Mouse (Mus musculus) midbrain, embryonic 14.5 days (tissue): ENCODE results near the gene Prickle2. TPM values are rescaled to one million over a fixed set of nuclear protein-coding genes. Genes with fewer than 3 reads are reported as not detected.

ENCODE experiments used
- ATAC-seq: fragments of 200-750 bp; cut with Nextera tagmentation; 2 replicates; pipeline ENCODE4 v1.8.0; 2017; ENCODE audit warnings: moderate number of reproducible peaks, moderate library complexity; ENCODE audit not compliant: low FRiP score, low TSS enrichment
- DNase-seq: peaks from one replicate; pipeline ENCODE4 v3.0.0-alpha.2; 2015
- H3K27ac ChIP-seq: fragments of 300-500 bp; sonication (generic); replicated peaks from 2 replicates; pipeline ENCODE4 v1.5.1; 2014; ENCODE audit warnings: mild to moderate bottlenecking, low read depth, low read length, moderate library complexity
- H3K27me3 ChIP-seq: fragments of 300-500 bp; sonication (generic); 2 replicates; pipeline ENCODE4 v1.6.1; 2014; ENCODE audit warnings: low read length, control low read depth, mixed read lengths; ENCODE audit not compliant: control insufficient read depth, insufficient read depth
- H3K36me3 ChIP-seq: fragments of 300-500 bp; sonication (generic); 2 replicates; pipeline ENCODE4 v1.6.1; 2014; ENCODE audit warnings: low read length, control low read depth; ENCODE audit not compliant: control insufficient read depth, insufficient read depth
- H3K4me1 ChIP-seq: fragments of 300-500 bp; sonication (generic); 2 replicates; pipeline ENCODE4 v1.6.1; 2014; ENCODE audit warnings: mild to moderate bottlenecking, antibody characterized with exemption, low read length, control low read depth; ENCODE audit not compliant: control insufficient read depth, insufficient read depth
- H3K4me2 ChIP-seq: fragments of 300-500 bp; sonication (generic); 2 replicates; pipeline ENCODE4 v1.6.1; 2014; ENCODE audit warnings: mild to moderate bottlenecking, low read length, moderate library complexity
- H3K4me3 ChIP-seq: fragments of 300-500 bp; sonication (generic); replicated peaks from 2 replicates; pipeline ENCODE4 v1.5.1; 2014; ENCODE audit warnings: low read depth, low read length
- H3K9ac ChIP-seq: fragments of 300-500 bp; sonication (generic); replicated peaks from 2 replicates; pipeline ENCODE4 v1.6.1; 2014; ENCODE audit warnings: mild to moderate bottlenecking, low read length, moderate library complexity
- H3K9me3 ChIP-seq: fragments of 300-500 bp; sonication (generic); 2 replicates; pipeline ENCODE4 v1.6.1; 2016; ENCODE audit warnings: low read length, control low read depth, mixed read lengths; ENCODE audit not compliant: control insufficient read depth
- WGBS: fragments of 180-500 bp; shearing (Covaris S2); extraction: QIAGEN DNeasy Blood & Tissue Kit; methylation state at CpG from one replicate; pipeline ENCODE4 v1.1.7; 2014; 5-methylcytosine and 5-hydroxymethylcytosine counted together
- polyA plus RNA-seq: library from polyadenylated mRNA; unstranded; fragments of >200 nt; fragmentation: Nextera tagmentation; extraction: Ambion mirVana; gene quantifications from 2 replicates; pipeline ENCODE4 v1.2.1, GENCODE M21; 2014

The Prickle2 gene
- polyA plus RNA-seq: 14.9 and 18.0 TPM in 2 replicates

DNA sequence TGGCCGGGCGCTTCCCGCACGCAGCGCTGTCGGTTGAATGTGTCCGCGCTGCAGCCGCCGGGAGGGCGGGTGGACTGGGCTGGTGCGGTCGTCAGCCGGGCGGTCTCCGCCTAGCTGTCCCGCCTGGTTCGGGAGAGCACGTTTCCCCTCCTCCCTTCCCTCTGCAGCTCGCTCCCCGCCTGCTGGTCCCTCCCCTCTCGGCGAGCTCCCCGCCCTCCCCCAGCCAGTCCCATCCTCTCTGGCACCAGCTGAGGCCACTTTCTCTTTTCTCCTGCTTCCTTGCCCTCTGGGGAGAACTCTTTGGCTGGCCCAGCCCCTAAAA, at the start of gene Prickle2:
Gene Prickle2, minus strand, starts transcription at position 11 of the 322 bp plus-strand sequence.
- ATAC-seq (peak; percentile 87), DNase-seq (peak; percentile 78)
- peak within 1 kb of the TSS; percentile 81 for H3K9ac ChIP-seq
- WGBS: 0% methylated on average over 17 of the region's 24 CpGs
- peak within 1 kb of the TSS; percentile 75 for H3K4me3 ChIP-seq
- peak within 1 kb of the TSS; percentile 65 for H3K27ac ChIP-seq
- H3K9me3 ChIP-seq: no peaks in the 10 kb centered on the region
- H3K4me2 ChIP-seq: peak within 1 kb of the TSS; percentile 91
- peaks cover 18% of the 10 kb centered on the region; the same call in 1 of the 2 replicates for H3K4me1 ChIP-seq
- 0 out of 2 replicates have a peak, but pooled peaks cover 3% of the 10 kb centered on the region for H3K36me3 ChIP-seq
- H3K27me3 ChIP-seq: 0 out of 2 replicates have a peak, but pooled peaks cover 6% of the 10 kb centered on the region

DNA sequence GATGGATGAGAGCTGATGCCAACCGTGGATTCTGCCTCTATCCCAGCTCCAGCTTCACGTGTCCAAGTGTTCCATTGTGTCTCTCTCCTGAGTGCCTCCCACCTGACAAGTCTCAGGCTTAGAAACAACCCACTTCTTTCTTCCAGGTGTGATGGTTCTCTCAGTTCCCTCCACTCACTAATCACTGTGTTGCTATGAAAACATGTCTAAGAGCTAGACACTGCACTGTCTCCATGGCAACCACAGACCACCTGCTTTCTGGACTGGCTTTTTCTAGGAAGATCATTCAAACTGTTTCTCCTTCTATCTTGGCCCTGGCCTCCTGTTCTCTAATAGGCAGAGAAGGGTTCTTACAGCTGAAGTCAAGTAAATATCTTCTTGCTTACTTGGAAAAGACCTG, 46.8 kb upstream of the Prickle2 start:
- WGBS: 80% methylated on average over 2 of the region's 2 CpGs

DNA sequence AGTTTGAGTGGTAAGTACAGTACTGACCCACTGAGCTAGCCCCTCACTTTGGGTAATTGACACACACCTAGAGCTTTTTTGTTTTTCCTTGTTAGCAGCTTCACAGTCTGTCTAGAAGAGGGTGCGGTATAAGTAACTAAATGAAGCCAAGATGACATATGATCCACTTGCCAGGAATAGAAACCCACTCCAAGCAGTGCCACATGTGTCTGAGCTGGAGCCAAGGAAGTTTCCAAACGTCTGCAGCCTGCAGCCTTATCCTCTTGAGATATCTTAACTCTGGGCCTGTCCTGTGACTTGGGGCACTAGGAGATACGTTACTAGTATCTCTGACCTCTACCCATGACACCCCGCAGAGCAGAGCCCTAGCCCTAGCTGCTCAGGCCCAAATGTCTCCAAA, 43.5 kb upstream of the Prickle2 start:
- ATAC-seq: no peak
- WGBS: 76% methylated on average over 4 of the region's 4 CpGs

More for the DNA sequence above, 46.8 kb upstream of the Prickle2 start:
- Histone ChIP-seq H3K27me3 (no peaks in the 10 kb centered on the region), H3K36me3 (no peaks in the 10 kb centered on the region), H3K9ac (no peak overlapping the region), H3K9me3 (no peaks in the 10 kb centered on the region), H3K4me3 (no peak overlapping the region), H3K27ac (no peak overlapping the region), H3K4me2 (no peak overlapping the region), H3K4me1 (no peaks in the 10 kb centered on the region)
- peak; percentile 71 for DNase-seq
- no peak for ATAC-seq

DNA sequence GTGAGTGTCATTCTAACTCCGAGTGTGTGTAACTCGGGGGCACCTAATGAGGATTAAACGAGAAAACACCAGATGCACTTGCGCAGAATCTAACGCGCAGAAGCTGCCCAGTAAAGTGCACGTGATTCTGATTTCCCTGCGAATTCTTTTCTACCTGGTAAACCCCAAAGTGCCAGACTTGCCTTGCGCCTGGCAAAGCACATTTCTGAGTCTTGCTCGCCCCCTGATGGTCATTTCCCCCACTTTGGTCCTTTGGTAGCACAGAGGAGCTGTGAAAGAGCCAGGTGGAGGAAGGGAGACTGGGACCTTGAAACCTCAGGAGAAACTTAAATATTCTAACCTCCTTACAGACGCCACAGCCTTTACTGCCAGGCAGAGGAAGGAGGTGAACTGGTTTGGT, 37.6 kb upstream of the Prickle2 start:
- Histone ChIP-seq H3K9ac (no peak overlapping the region), H3K9me3 (no peaks in the 10 kb centered on the region), H3K27me3 (no peaks in the 10 kb centered on the region), H3K36me3 (no peaks in the 10 kb centered on the region), H3K27ac (no peak overlapping the region), H3K4me2 (peak overlapping the region; percentile 26), H3K4me3 (no peak overlapping the region), H3K4me1 (no peaks in the 10 kb centered on the region)
- WGBS: 21% methylated on average over 11 of the region's 11 CpGs
- ATAC-seq: no peak
- peak; percentile 92 for DNase-seq

More for the DNA sequence above, 43.5 kb upstream of the Prickle2 start:
- H3K27ac ChIP-seq: no peak overlapping the region
- H3K36me3 ChIP-seq: no peaks in the 10 kb centered on the region
- no peak for DNase-seq
- H3K27me3 ChIP-seq: no peaks in the 10 kb centered on the region
- H3K4me2 ChIP-seq: no peak overlapping the region
- H3K4me1 ChIP-seq: no peaks in the 10 kb centered on the region
- no peak overlapping the region for H3K4me3 ChIP-seq
- no peak overlapping the region for H3K9ac ChIP-seq
- H3K9me3 ChIP-seq: no peaks in the 10 kb centered on the region

DNA sequence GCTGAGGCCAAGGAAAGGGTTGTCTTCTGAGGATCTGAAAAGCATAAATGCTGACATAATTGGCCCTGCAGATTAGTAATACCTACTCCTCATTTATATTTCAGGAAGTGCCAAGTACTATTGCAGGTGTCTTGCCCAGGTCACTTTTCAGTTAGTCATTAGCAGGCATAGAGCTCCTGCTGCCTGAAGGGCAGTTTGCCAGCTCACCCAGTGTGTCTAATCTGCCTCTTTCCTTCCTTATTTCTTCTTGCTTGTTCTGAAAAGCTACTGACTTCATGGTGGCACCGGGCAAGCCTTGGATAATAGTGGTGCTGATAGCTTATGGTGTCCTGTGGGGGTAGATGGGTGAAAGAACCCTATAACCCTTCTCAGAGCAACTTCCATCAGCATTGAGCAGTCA, 31.2 kb upstream of the Prickle2 start:
- H3K4me1 ChIP-seq: no peaks in the 10 kb centered on the region
- no peak for ATAC-seq
- DNase-seq: no peak
- H3K4me3 ChIP-seq: no peak overlapping the region
- 76% methylated on average over 1 of the region's 1 CpGs for WGBS
- H3K9ac ChIP-seq: no peak overlapping the region
- H3K9me3 ChIP-seq: peaks cover 9% of the 10 kb centered on the region
- H3K27me3 ChIP-seq: no peaks in the 10 kb centered on the region
- no peaks in the 10 kb centered on the region for H3K36me3 ChIP-seq
- H3K27ac ChIP-seq: no peak overlapping the region
- H3K4me2 ChIP-seq: no peak overlapping the region

DNA sequence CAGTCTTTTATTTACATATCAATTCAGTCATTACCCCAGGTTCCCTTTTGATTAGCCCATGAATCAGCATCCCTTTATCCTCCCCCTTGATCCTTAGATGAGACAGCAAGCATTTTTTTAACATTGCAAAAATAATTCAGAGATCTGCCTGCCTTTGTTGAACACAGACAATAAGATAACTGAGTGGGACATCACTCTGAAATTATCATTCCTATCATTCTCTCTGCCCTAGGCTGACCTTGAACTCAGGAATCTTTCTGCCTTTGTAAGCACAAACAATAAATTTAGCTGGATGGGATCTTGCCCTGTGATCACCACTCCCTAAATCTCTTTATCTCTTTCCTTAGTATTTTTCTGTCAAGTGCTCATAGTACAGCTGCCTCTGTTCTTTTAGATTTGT, 27.7 kb upstream of the Prickle2 start:
- H3K27me3 ChIP-seq: no peaks in the 10 kb centered on the region
- peaks cover 1% of the 10 kb centered on the region; the same call in 1 of the 2 replicates for H3K4me1 ChIP-seq
- H3K9me3 ChIP-seq: peaks cover 9% of the 10 kb centered on the region
- no peak for ATAC-seq
- no peak overlapping the region for H3K9ac ChIP-seq
- no peaks in the 10 kb centered on the region for H3K36me3 ChIP-seq
- no peak for DNase-seq
- no peak overlapping the region for H3K27ac ChIP-seq
- H3K4me3 ChIP-seq: no peak overlapping the region
- H3K4me2 ChIP-seq: no peak overlapping the region

DNA sequence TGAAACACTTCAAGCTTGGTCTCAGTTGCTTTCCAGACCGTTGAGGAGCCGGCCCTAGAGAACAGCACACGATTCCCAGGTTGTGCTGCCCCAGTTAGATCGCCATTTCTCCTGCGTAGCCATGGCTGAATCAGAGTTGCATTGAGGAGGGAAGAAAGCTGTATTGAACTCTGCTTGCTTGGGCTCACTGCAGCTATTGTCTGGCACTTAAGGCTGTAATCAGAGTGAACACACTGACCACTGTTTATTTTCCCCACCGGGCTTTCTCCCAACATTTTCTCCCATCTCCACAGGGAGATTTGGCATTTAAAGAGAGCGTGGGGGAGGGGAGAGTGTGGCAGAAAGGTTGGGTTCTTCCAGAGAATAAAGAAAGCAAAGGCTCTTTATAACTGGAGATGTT, 22.6 kb upstream of the Prickle2 start:
- Histone ChIP-seq H3K4me1 (peaks cover 24% of the 10 kb centered on the region), H3K27ac (peak overlapping the region; percentile 70), H3K4me2 (peak overlapping the region; percentile 33), H3K9ac (peak overlapping the region; percentile 17; the same call in 1 of the 2 replicates), H3K4me3 (no peak overlapping the region), H3K36me3 (no peaks in the 10 kb centered on the region), H3K27me3 (no peaks in the 10 kb centered on the region), H3K9me3 (no peaks in the 10 kb centered on the region; the same call in 1 of the 2 replicates)
- ATAC-seq: no peak
- DNase-seq: no peak
- WGBS: 32% methylated on average over 7 of the region's 7 CpGs

DNA sequence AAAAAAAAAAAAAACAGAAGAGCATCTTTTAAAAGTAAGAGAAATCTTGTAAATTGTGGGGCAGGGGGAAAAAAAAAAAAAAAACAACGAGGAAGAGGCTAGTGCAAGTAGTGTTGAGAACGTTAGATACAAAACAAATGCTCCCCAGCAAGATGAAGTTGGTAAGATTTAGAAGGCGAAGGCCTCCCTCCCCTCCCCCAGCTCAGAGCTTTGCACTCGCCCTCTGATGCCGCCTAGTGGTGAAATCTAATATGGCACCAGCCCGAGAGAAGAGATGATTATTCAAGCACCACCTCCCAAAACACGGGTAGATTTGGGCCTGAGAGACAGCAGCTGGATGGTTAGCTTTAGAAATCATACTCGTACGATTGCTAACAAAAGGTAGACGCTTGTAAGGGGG, 22.1 kb upstream of the Prickle2 start:
- ATAC-seq (no peak), DNase-seq (peak; percentile 93)
- Histone ChIP-seq H3K4me3 (no peak overlapping the region), H3K27me3 (no peaks in the 10 kb centered on the region), H3K9me3 (no peaks in the 10 kb centered on the region), H3K4me1 (peaks cover 24% of the 10 kb centered on the region), H3K27ac (peak overlapping the region; percentile 70), H3K9ac (0 out of 2 replicates have a peak overlapping the region, but pooled peaks have one; percentile 17), H3K4me2 (peak overlapping the region; percentile 33), H3K36me3 (no peaks in the 10 kb centered on the region)
- WGBS: 3% methylated on average over 10 of the region's 10 CpGs

DNA sequence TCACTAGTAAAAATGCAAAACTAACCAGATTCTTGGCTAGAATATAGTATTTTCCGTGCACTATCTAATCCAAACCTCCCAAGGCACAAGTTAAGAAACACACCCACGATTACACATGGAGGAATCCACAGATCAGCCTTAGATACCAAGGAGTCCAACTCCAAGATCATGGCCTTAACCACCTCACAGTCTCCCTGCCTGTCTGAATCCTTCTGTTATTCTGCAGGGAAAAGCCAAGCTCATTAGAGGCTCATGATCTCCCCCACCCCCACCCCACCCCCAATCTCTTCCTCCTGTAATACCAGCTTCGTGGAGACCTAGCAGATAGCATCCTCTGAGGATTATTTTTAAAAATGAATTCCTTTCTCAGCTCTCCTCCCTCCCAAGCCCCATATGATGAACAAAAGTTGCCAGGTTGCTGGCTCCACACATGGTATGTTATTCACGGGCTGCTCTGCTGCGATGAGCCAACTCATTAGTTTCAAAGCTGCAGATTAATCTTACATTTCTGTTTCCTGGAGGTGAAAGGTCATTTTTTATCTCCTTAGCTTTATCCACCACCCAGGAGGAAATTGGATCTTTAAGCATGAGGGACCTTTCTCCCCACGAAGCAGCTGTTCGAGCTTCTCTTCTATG, 21.5 kb upstream of the Prickle2 start:
- DNase-seq (no peak), ATAC-seq (no peak)
- peaks cover 24% of the 10 kb centered on the region for H3K4me1 ChIP-seq
- WGBS: 12% methylated on average over 7 of the region's 7 CpGs
- H3K36me3 ChIP-seq: no peaks in the 10 kb centered on the region
- no peak overlapping the region for H3K9ac ChIP-seq
- H3K27ac ChIP-seq: no peak overlapping the region
- no peaks in the 10 kb centered on the region for H3K9me3 ChIP-seq
- H3K4me2 ChIP-seq: no peak overlapping the region
- no peak overlapping the region for H3K4me3 ChIP-seq
- no peaks in the 10 kb centered on the region for H3K27me3 ChIP-seq
